8 mouse cellular contexts compared by ENCODE assay signal in the genomic region with DNA sequence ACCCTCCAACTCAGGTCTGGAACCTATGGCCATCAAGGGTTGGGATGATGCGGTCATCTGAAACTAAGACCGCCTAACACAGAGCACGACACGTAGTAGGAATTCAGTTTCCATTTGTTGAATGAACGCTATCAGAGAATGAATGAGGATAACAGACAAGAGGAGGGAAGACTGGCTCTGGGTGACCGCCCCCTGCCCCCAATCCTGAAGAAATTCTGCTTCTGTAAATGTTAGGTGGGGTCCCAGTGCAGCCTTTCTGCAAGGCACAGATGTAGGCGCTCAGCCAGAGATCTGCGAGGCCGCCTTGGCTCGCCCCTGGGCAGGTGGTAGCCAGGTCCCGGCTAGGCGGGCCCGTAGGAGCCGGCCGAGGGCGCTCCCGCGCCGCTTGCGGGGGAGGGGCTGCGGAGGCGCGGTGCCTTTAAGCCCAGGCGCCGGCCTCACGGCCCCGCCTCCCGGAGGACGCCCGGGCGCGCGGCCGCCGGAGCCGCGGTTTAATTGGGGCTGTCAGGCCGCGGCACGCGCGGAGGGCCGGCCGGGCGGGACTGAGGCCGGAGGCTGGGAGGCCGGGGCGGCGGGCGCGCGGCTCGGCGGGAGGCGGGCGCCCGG. TPM values are rescaled to one million over a fixed set of nuclear protein-coding genes. Genes with fewer than 3 reads are reported as not detected.
DNase-seq lines count a peak whose midpoint lies in the region; ATAC-seq and TF ChIP-seq lines count a peak whose summit lies in the region.

A gene (plus strand): TSS at position 521 of the 606 bp plus-strand sequence.

- intact Hi-C loops in heart, postnatal 36 days (cut with DNase I) = loop anchor here (2.0 kb wide), 1 partner anchor 61 kb away; no protein-coding TSS in a partner anchor

- H3K36me3 ChIP-seq in forebrain, embryonic 16.5 days (ENCODE audit: control insufficient read depth, insufficient read depth) = no peaks in the 10 kb centered on the region
- peaks cover 29% of the 10 kb centered on the region for H3K36me3 ChIP-seq in lung, embryonic 14.5 days (ENCODE audit: insufficient read depth)
- H3K36me3 ChIP-seq in thymus, adult 2 months (ENCODE audit: control insufficient read depth, insufficient read depth, low read length) = no peaks in the 10 kb centered on the region

- H3K4me3 ChIP-seq in forebrain, embryonic 16.5 days (replicated peaks; ENCODE audit: low read length) = peak within 1 kb of the TSS; percentile 73
- peak within 1 kb of the TSS; percentile 92 for H3K4me3 ChIP-seq in layer of hippocampus, adult 2 months
- peak within 1 kb of the TSS; percentile 85 for H3K4me3 ChIP-seq in lung, embryonic 14.5 days (ENCODE audit: low read depth, low read length)
- peak within 1 kb of the TSS; percentile 75 for H3K4me3 ChIP-seq in thymus, adult 2 months (ENCODE audit: control insufficient read depth, insufficient read depth, low read length)

- peak; percentile 79 for ATAC-seq in forebrain, embryonic 16.5 days
- ATAC-seq in lung, embryonic 14.5 days (ENCODE audit: insufficient read depth) = peak; percentile 76

- peak; percentile 85 for DNase-seq in MN1 (ENCODE audit: low spot score)
- DNase-seq in cerebellum, adult 18-20 months = peak; percentile 84 to 93
- peak; percentile 88 to 89 for DNase-seq in heart, postnatal 36 days
- peak; percentile 79 to 84 for DNase-seq in layer of hippocampus, adult 2 months (ENCODE audit: low spot score in 2 of 2)
- peak; percentile 93 for DNase-seq in lung, embryonic 14.5 days
- DNase-seq in ovary, postnatal 10 days (ENCODE audit: low spot score) = peak; percentile 59
- DNase-seq in thymus, adult 2 months = peak; percentile 77

- WGBS in forebrain, embryonic 16.5 days = under 1% methylated on average over 56 of the region's 57 CpGs
- WGBS in lung, embryonic 14.5 days = under 1% methylated on average over 54 of the region's 57 CpGs
- under 1% methylated on average over 57 of the region's 57 CpGs for WGBS in thymus, adult 2 months

- TF ChIP-seq POLR2A in thymus, adult 2 months (IDR thresholded peaks at IDR 0.05; ENCODE audit: control insufficient read depth, extremely low read depth, insufficient read depth, low read length, poor library complexity) = peak; percentile 34; the same call in 1 of the 2 replicates

- H3K27me3 ChIP-seq in forebrain, embryonic 16.5 days (replicated peaks; ENCODE audit: control insufficient read depth, insufficient read depth, low read length) = no peaks in the 10 kb centered on the region
- H3K27me3 ChIP-seq in lung, embryonic 14.5 days (ENCODE audit: insufficient read depth, low read length) = no peaks in the 10 kb centered on the region
- H3K27me3 ChIP-seq in thymus, adult 2 months (ENCODE audit: control insufficient read depth, insufficient read depth, low read length) = no peaks in the 10 kb centered on the region

- TF ChIP-seq CTCF in layer of hippocampus, adult 2 months (conservative IDR thresholded peaks at IDR 0.05) = no peak
- no peak for TF ChIP-seq CTCF in lung, embryonic 14.5 days (IDR thresholded peaks at IDR 0.05; ENCODE audit: low read depth)
- no peak for TF ChIP-seq CTCF in thymus, adult 2 months (IDR thresholded peaks at IDR 0.05; ENCODE audit: borderline replicate concordance, control insufficient read depth, extremely low read depth, insufficient read depth, low read length, poor library complexity)

- H3K4me1 ChIP-seq in forebrain, embryonic 16.5 days (replicated peaks; ENCODE audit: control insufficient read depth, insufficient read depth, low read length) = peaks cover 38% of the 10 kb centered on the region
- peaks cover 22% of the 10 kb centered on the region for H3K4me1 ChIP-seq in lung, embryonic 14.5 days (ENCODE audit: insufficient read depth)
- peaks cover 49% of the 10 kb centered on the region for H3K4me1 ChIP-seq in thymus, adult 2 months (replicated peaks; ENCODE audit: control insufficient read depth, insufficient read depth, low read length)

- peak within 1 kb of the TSS; percentile 96 for H3K4me2 ChIP-seq in forebrain, embryonic 16.5 days (ENCODE audit: low read length)
- H3K4me2 ChIP-seq in lung, embryonic 14.5 days = peak within 1 kb of the TSS; percentile 99

- H3K9ac ChIP-seq in forebrain, embryonic 16.5 days (replicated peaks; ENCODE audit: low read depth, low read length) = peak within 1 kb of the TSS; percentile 85
- H3K9ac ChIP-seq in lung, embryonic 14.5 days = peak within 1 kb of the TSS; percentile 87

- no peaks in the 10 kb centered on the region for H3K9me3 ChIP-seq in forebrain, embryonic 16.5 days (ENCODE audit: control insufficient read depth, low read length)
- H3K9me3 ChIP-seq in lung, embryonic 14.5 days (ENCODE audit: low read depth, low read length) = no peaks in the 10 kb centered on the region

- peak within 1 kb of the TSS; percentile 97 for H3K27ac ChIP-seq in forebrain, embryonic 16.5 days (ENCODE audit: low read length)
- peak within 1 kb of the TSS; percentile 98 for H3K27ac ChIP-seq in layer of hippocampus, adult 2 months
- H3K27ac ChIP-seq in lung, embryonic 14.5 days (ENCODE audit: low read depth) = peak within 1 kb of the TSS; percentile 95
- peak within 1 kb of the TSS; percentile 29 for H3K27ac ChIP-seq in thymus, adult 2 months (ENCODE audit: control insufficient read depth, insufficient read depth, low read length)

RNA-seq across cellular contexts. Expression of the gene that starts here (rescaled TPM):
- 9.0 and 10.3 TPM in 2 replicates for polyA plus RNA-seq in forebrain, embryonic 16.5 days (2015; fragmentation: Nextera tagmentation; extraction: Ambion mirVana)
- total RNA-seq in heart, postnatal 36 days (2021) = 10 to 100 TPM; 56.6 to 56.8 TPM
- 10 to 100 TPM; 81.7 to 93.2 TPM for total RNA-seq in layer of hippocampus, adult 2 months (2021)
- polyA plus RNA-seq in lung, embryonic 14.5 days (2014; fragmentation: Nextera tagmentation; extraction: Ambion mirVana) = 23.9 and 27.3 TPM in 2 replicates
- 75.3 and 86.0 TPM in 2 replicates for polyA plus RNA-seq in thymus, adult 2 months (2012; rRNA removed)

Comparison
In these comparisons a context has a peak if more than half of its experiments do, and no peak if none do; other contexts are left out.
1. Peak in every context shown above with its lines: DNase-seq, ATAC-seq, H3K4me3 ChIP-seq and H3K27ac ChIP-seq.
2. H3K27ac ChIP-seq: peak in every context shown above with its lines; median percentile 98 in layer of hippocampus, adult 2 months; 97 in forebrain, embryonic 16.5 days; 95 in lung, embryonic 14.5 days; 29 in thymus, adult 2 months.